Mouse (Mus musculus): ENCODE results near the gene Atg2a. TPM values are rescaled to one million over a fixed set of nuclear protein-coding genes. Genes with fewer than 3 reads are reported as not detected.

The Atg2a gene
- 10.6 and 11.1 TPM in 2 replicates for polyA plus RNA-seq (2014; fragmentation: Nextera tagmentation; extraction: Ambion mirVana)

GRCm38 (mm10) chr19:6241274-6242107, at the start of gene Atg2a:
Gene Atg2a (plus strand): TSS chr19:6241668.
- Histone ChIP-seq H3K4me2 (ENCODE audit: low read depth, low read length) (peak within 1 kb of the TSS; percentile 79), H3K27ac (replicated peaks; ENCODE audit: low read depth, low read length) (peak within 1 kb of the TSS; percentile 63), H3K9ac (ENCODE audit: low read depth, low read length) (peak within 1 kb of the TSS; percentile 90), H3K36me3 (ENCODE audit: control insufficient read depth, insufficient read depth, low read length) (peaks cover 23% of the 10 kb centered on the region), H3K4me3 (ENCODE audit: low read depth, low read length) (peak within 1 kb of the TSS; percentile 83), H3K27me3 (replicated peaks; ENCODE audit: control insufficient read depth, insufficient read depth, low read length) (no peaks in the 10 kb centered on the region), H3K9me3 (ENCODE audit: control insufficient read depth, low read length) (no peaks in the 10 kb centered on the region), H3K4me1 (ENCODE audit: control insufficient read depth, insufficient read depth, low read length) (peaks cover 5% of the 10 kb centered on the region; the same call in 1 of the 2 replicates)
- ATAC-seq (ENCODE audit: low read depth) (peak; percentile 96), DNase-seq (ENCODE audit: low spot score) (peak; percentile 100)
- under 1% methylated on average over 41 of the region's 55 CpGs for WGBS

GRCm38 (mm10) chr19:6204265-6204664, 37.2 kb upstream of the Atg2a start:
- ATAC-seq (ENCODE audit: low read depth): no peak
- no peak overlapping the region for H3K27ac ChIP-seq (replicated peaks; ENCODE audit: low read depth, low read length)
- 75% methylated on average over 2 of the region's 2 CpGs for WGBS
- no peak overlapping the region for H3K4me2 ChIP-seq (ENCODE audit: low read depth, low read length)
- H3K9me3 ChIP-seq (ENCODE audit: control insufficient read depth, low read length): no peaks in the 10 kb centered on the region
- no peak overlapping the region for H3K9ac ChIP-seq (ENCODE audit: low read depth, low read length)
- H3K27me3 ChIP-seq (replicated peaks; ENCODE audit: control insufficient read depth, insufficient read depth, low read length): no peaks in the 10 kb centered on the region
- H3K36me3 ChIP-seq (ENCODE audit: control insufficient read depth, insufficient read depth, low read length): no peaks in the 10 kb centered on the region
- no peak overlapping the region for H3K4me3 ChIP-seq (ENCODE audit: low read depth, low read length)
- DNase-seq (ENCODE audit: low spot score): no peak
- no peaks in the 10 kb centered on the region for H3K4me1 ChIP-seq (ENCODE audit: control insufficient read depth, insufficient read depth, low read length)

GRCm38 (mm10) chr19:6206716-6207115, 34.8 kb upstream of the Atg2a start:
- no peaks in the 10 kb centered on the region for H3K9me3 ChIP-seq (ENCODE audit: control insufficient read depth, low read length)
- peak; percentile 14 for DNase-seq (ENCODE audit: low spot score)
- no peaks in the 10 kb centered on the region for H3K4me1 ChIP-seq (ENCODE audit: control insufficient read depth, insufficient read depth, low read length)
- H3K4me2 ChIP-seq (ENCODE audit: low read depth, low read length): no peak overlapping the region
- H3K27ac ChIP-seq (replicated peaks; ENCODE audit: low read depth, low read length): no peak overlapping the region
- 58% methylated on average over 5 of the region's 5 CpGs for WGBS
- H3K36me3 ChIP-seq (ENCODE audit: control insufficient read depth, insufficient read depth, low read length): no peaks in the 10 kb centered on the region
- no peak overlapping the region for H3K9ac ChIP-seq (ENCODE audit: low read depth, low read length)
- H3K4me3 ChIP-seq (ENCODE audit: low read depth, low read length): no peak overlapping the region
- no peaks in the 10 kb centered on the region for H3K27me3 ChIP-seq (replicated peaks; ENCODE audit: control insufficient read depth, insufficient read depth, low read length)
- no peak for ATAC-seq (ENCODE audit: low read depth)

GRCm38 (mm10) chr19:6216046-6216705, 25.3 kb upstream of the Atg2a start:
- no peaks in the 10 kb centered on the region for H3K36me3 ChIP-seq (ENCODE audit: control insufficient read depth, insufficient read depth, low read length)
- H3K4me3 ChIP-seq (ENCODE audit: low read depth, low read length): no peak overlapping the region
- DNase-seq (ENCODE audit: low spot score) (no peak), ATAC-seq (ENCODE audit: low read depth) (no peak)
- H3K4me1 ChIP-seq (ENCODE audit: control insufficient read depth, insufficient read depth, low read length): no peaks in the 10 kb centered on the region
- no peak overlapping the region for H3K9ac ChIP-seq (ENCODE audit: low read depth, low read length)
- no peak overlapping the region for H3K4me2 ChIP-seq (ENCODE audit: low read depth, low read length)
- 72% methylated on average over 6 of the region's 6 CpGs for WGBS
- H3K9me3 ChIP-seq (ENCODE audit: control insufficient read depth, low read length): no peaks in the 10 kb centered on the region
- no peaks in the 10 kb centered on the region for H3K27me3 ChIP-seq (replicated peaks; ENCODE audit: control insufficient read depth, insufficient read depth, low read length)
- H3K27ac ChIP-seq (replicated peaks; ENCODE audit: low read depth, low read length): no peak overlapping the region

GRCm38 (mm10) chr19:6218606-6219005, 22.9 kb upstream of the Atg2a start:
- DNase-seq (ENCODE audit: low spot score): no peak
- WGBS: 55% methylated on average over 6 of the region's 6 CpGs
- no peak overlapping the region for H3K27ac ChIP-seq (replicated peaks; ENCODE audit: low read depth, low read length)
- H3K4me1 ChIP-seq (ENCODE audit: control insufficient read depth, insufficient read depth, low read length): no peaks in the 10 kb centered on the region
- H3K4me2 ChIP-seq (ENCODE audit: low read depth, low read length): no peak overlapping the region
- no peak overlapping the region for H3K4me3 ChIP-seq (ENCODE audit: low read depth, low read length)
- no peaks in the 10 kb centered on the region for H3K27me3 ChIP-seq (replicated peaks; ENCODE audit: control insufficient read depth, insufficient read depth, low read length)
- no peak overlapping the region for H3K9ac ChIP-seq (ENCODE audit: low read depth, low read length)
- no peaks in the 10 kb centered on the region for H3K9me3 ChIP-seq (ENCODE audit: control insufficient read depth, low read length)
- ATAC-seq (ENCODE audit: low read depth): no peak
- H3K36me3 ChIP-seq (ENCODE audit: control insufficient read depth, insufficient read depth, low read length): no peaks in the 10 kb centered on the region

GRCm38 (mm10) chr19:6226135-6226534, 15.3 kb upstream of the Atg2a start, which contains the start of gene Gpha2:
Gene Gpha2 (plus strand): TSS chr19:6226380.
- Histone ChIP-seq H3K4me2 (ENCODE audit: low read depth, low read length) (no peak within 1 kb of the TSS), H3K4me1 (ENCODE audit: control insufficient read depth, insufficient read depth, low read length) (no peaks in the 10 kb centered on the region), H3K36me3 (ENCODE audit: control insufficient read depth, insufficient read depth, low read length) (peaks cover 43% of the 10 kb centered on the region), H3K27ac (replicated peaks; ENCODE audit: low read depth, low read length) (no peak within 1 kb of the TSS; the same call in 1 of the 2 replicates), H3K4me3 (ENCODE audit: low read depth, low read length) (no peak within 1 kb of the TSS), H3K9ac (ENCODE audit: low read depth, low read length) (no peak within 1 kb of the TSS), H3K9me3 (ENCODE audit: control insufficient read depth, low read length) (no peaks in the 10 kb centered on the region), H3K27me3 (replicated peaks; ENCODE audit: control insufficient read depth, insufficient read depth, low read length) (no peaks in the 10 kb centered on the region)
- 17% methylated on average over 2 of the region's 2 CpGs for WGBS
- ATAC-seq (ENCODE audit: low read depth) (peak; percentile 55; the same call in 1 of the 2 replicates), DNase-seq (ENCODE audit: low spot score) (peak; percentile 74)

GRCm38 (mm10) chr19:6226763-6227162, 14.7 kb upstream of the Atg2a start:
- no peaks in the 10 kb centered on the region for H3K4me1 ChIP-seq (ENCODE audit: control insufficient read depth, insufficient read depth, low read length)
- H3K4me2 ChIP-seq (ENCODE audit: low read depth, low read length): no peak overlapping the region
- no peak for ATAC-seq (ENCODE audit: low read depth)
- H3K9ac ChIP-seq (ENCODE audit: low read depth, low read length): no peak overlapping the region
- no peaks in the 10 kb centered on the region for H3K9me3 ChIP-seq (ENCODE audit: control insufficient read depth, low read length)
- H3K36me3 ChIP-seq (ENCODE audit: control insufficient read depth, insufficient read depth, low read length): peaks cover 49% of the 10 kb centered on the region
- WGBS: 94% methylated on average over 11 of the region's 14 CpGs
- no peak overlapping the region for H3K4me3 ChIP-seq (ENCODE audit: low read depth, low read length)
- DNase-seq (ENCODE audit: low spot score): no peak
- no peaks in the 10 kb centered on the region for H3K27me3 ChIP-seq (replicated peaks; ENCODE audit: control insufficient read depth, insufficient read depth, low read length)
- no peak overlapping the region for H3K27ac ChIP-seq (replicated peaks; ENCODE audit: low read depth, low read length)

GRCm38 (mm10) chr19:6227864-6228263, 13.6 kb upstream of the Atg2a start:
- DNase-seq (ENCODE audit: low spot score) (no peak), ATAC-seq (ENCODE audit: low read depth) (no peak)
- peaks cover 58% of the 10 kb centered on the region for H3K36me3 ChIP-seq (ENCODE audit: control insufficient read depth, insufficient read depth, low read length)
- no peak overlapping the region for H3K4me2 ChIP-seq (ENCODE audit: low read depth, low read length)
- H3K27me3 ChIP-seq (replicated peaks; ENCODE audit: control insufficient read depth, insufficient read depth, low read length): no peaks in the 10 kb centered on the region
- H3K9me3 ChIP-seq (ENCODE audit: control insufficient read depth, low read length): no peaks in the 10 kb centered on the region
- no peak overlapping the region for H3K4me3 ChIP-seq (ENCODE audit: low read depth, low read length)
- H3K9ac ChIP-seq (ENCODE audit: low read depth, low read length): no peak overlapping the region
- WGBS: 88% methylated on average over 3 of the region's 4 CpGs
- no peaks in the 10 kb centered on the region for H3K4me1 ChIP-seq (ENCODE audit: control insufficient read depth, insufficient read depth, low read length)
- no peak overlapping the region for H3K27ac ChIP-seq (replicated peaks; ENCODE audit: low read depth, low read length)

All from embryonic facial prominence, embryonic 14.5 days (tissue).